Mouse (Mus musculus) hindbrain, embryonic 13.5 days (tissue): ENCODE data around the gene Tmem182. TPM values are rescaled to one million over a fixed set of nuclear protein-coding genes. Genes with fewer than 3 reads are reported as not detected.

Experiments
- ATAC-seq: fragments of 200-750 bp; cut with Nextera tagmentation; 2 replicates; pipeline ENCODE4 v1.8.0; 2017; ENCODE audit warnings: moderate TSS enrichment; ENCODE audit not compliant: low FRiP score
- H3K27ac ChIP-seq: fragments of 300-500 bp; sonication (generic); 2 replicates; pipeline ENCODE4 v1.5.1; 2015; ENCODE audit warnings: inconsistent platforms, mild to moderate bottlenecking, moderate library complexity
- H3K27me3 ChIP-seq: fragments of 300-500 bp; sonication (generic); 2 replicates; pipeline ENCODE4 v1.6.1; 2015; ENCODE audit warnings: mild to moderate bottlenecking, inconsistent platforms
- H3K36me3 ChIP-seq: fragments of 300-500 bp; sonication (generic); 2 replicates; pipeline ENCODE4 v1.6.1; 2015; ENCODE audit warnings: mild to moderate bottlenecking, inconsistent platforms
- H3K4me1 ChIP-seq: fragments of 300-500 bp; sonication (generic); replicated peaks from 2 replicates; pipeline ENCODE4 v1.6.1; 2015; ENCODE audit warnings: inconsistent platforms
- H3K4me2 ChIP-seq: fragments of 300-500 bp; sonication (generic); 2 replicates; pipeline ENCODE4 v1.6.1; 2015; ENCODE audit warnings: inconsistent platforms, mild to moderate bottlenecking, moderate library complexity
- H3K4me3 ChIP-seq: fragments of 300-500 bp; sonication (generic); 2 replicates; pipeline ENCODE4 v1.5.1; 2015; ENCODE audit warnings: mild to moderate bottlenecking, inconsistent platforms
- H3K9ac ChIP-seq: fragments of 300-500 bp; sonication (generic); 2 replicates; pipeline ENCODE4 v1.6.1; 2015; ENCODE audit warnings: mild to moderate bottlenecking, inconsistent platforms
- H3K9me3 ChIP-seq: fragments of 300-500 bp; sonication (generic); 2 replicates; pipeline ENCODE4 v1.6.1; 2016; ENCODE audit warnings: inconsistent platforms
- WGBS: fragments of 180-500 bp; shearing (Covaris S2); methylation state at CpG from one replicate; pipeline ENCODE4 v1.1.7; 2015; 5-methylcytosine and 5-hydroxymethylcytosine counted together
- polyA plus RNA-seq: library from polyadenylated mRNA; unstranded; fragments of >200 nt; fragmentation: Nextera tagmentation; extraction: Ambion mirVana; gene quantifications from 2 replicates; pipeline ENCODE4 v1.2.1, GENCODE M21; 2015

Tmem182 gene
- polyA plus RNA-seq, 1 experiment from 2014 or later: 0.12 TPM

- H3K9ac ChIP-seq: no peak overlapping the region
- no peaks in the 10 kb centered on the region for H3K4me1 ChIP-seq
- no peak for ATAC-seq
- no peaks in the 10 kb centered on the region for H3K36me3 ChIP-seq
- H3K9me3 ChIP-seq: no peaks in the 10 kb centered on the region
- 87% methylated on average over 12 of the region's 12 CpGs for WGBS
- H3K27ac ChIP-seq: no peak overlapping the region
- H3K4me3 ChIP-seq: no peak overlapping the region
- H3K27me3 ChIP-seq: no peaks in the 10 kb centered on the region
- H3K4me2 ChIP-seq: no peak overlapping the region
These were observed 1.3 kb upstream of the Tmem182 start for GRCm38 (mm10) chr1:40804118-40804517.

GRCm38 (mm10) chr1:40805891-40806290 lies 490 bp downstream of the Tmem182 start:
- H3K9ac ChIP-seq: no peak overlapping the region
- H3K4me2 ChIP-seq: no peak overlapping the region
- no peak overlapping the region for H3K4me3 ChIP-seq
- WGBS: 90% methylated on average over 11 of the region's 11 CpGs
- no peaks in the 10 kb centered on the region for H3K4me1 ChIP-seq
- ATAC-seq: no peak
- no peak overlapping the region for H3K27ac ChIP-seq
- H3K36me3 ChIP-seq: no peaks in the 10 kb centered on the region
- no peaks in the 10 kb centered on the region for H3K27me3 ChIP-seq
- H3K9me3 ChIP-seq: no peaks in the 10 kb centered on the region

- no peak for ATAC-seq
- 90% methylated on average over 3 of the region's 3 CpGs for WGBS
These were observed 3.2 kb downstream of the Tmem182 start for GRCm38 (mm10) chr1:40808643-40809042.

GRCm38 (mm10) chr1:40815071-40815845 lies 9.9 kb downstream of the Tmem182 start:
- 69% methylated on average over 16 of the region's 16 CpGs for WGBS
- H3K4me2 ChIP-seq: no peak overlapping the region
- ATAC-seq: no peak

More at GRCm38 (mm10) chr1:40808643-40809042, 3.2 kb downstream of the Tmem182 start:
- Histone ChIP-seq H3K4me2 (no peak overlapping the region), H3K9ac (no peak overlapping the region), H3K27me3 (no peaks in the 10 kb centered on the region), H3K9me3 (no peaks in the 10 kb centered on the region), H3K4me1 (no peaks in the 10 kb centered on the region), H3K36me3 (no peaks in the 10 kb centered on the region), H3K27ac (no peak overlapping the region), H3K4me3 (no peak overlapping the region)

GRCm38 (mm10) chr1:40824517-40824916 lies 19.1 kb downstream of the Tmem182 start:
- Histone ChIP-seq H3K27ac (no peak overlapping the region), H3K4me3 (no peak overlapping the region), H3K9ac (no peak overlapping the region), H3K9me3 (no peaks in the 10 kb centered on the region), H3K36me3 (no peaks in the 10 kb centered on the region), H3K4me1 (no peaks in the 10 kb centered on the region), H3K4me2 (no peak overlapping the region), H3K27me3 (no peaks in the 10 kb centered on the region)
- WGBS: 70% methylated on average over 4 of the region's 4 CpGs
- no peak for ATAC-seq

More at GRCm38 (mm10) chr1:40815071-40815845, 9.9 kb downstream of the Tmem182 start:
- H3K27me3 ChIP-seq: no peaks in the 10 kb centered on the region
- H3K9me3 ChIP-seq: no peaks in the 10 kb centered on the region
- H3K36me3 ChIP-seq: no peaks in the 10 kb centered on the region
- no peak overlapping the region for H3K9ac ChIP-seq
- no peak overlapping the region for H3K4me3 ChIP-seq
- no peaks in the 10 kb centered on the region for H3K4me1 ChIP-seq
- H3K27ac ChIP-seq: no peak overlapping the region

- Histone ChIP-seq H3K4me3 (no peak overlapping the region), H3K27me3 (no peaks in the 10 kb centered on the region), H3K9ac (no peak overlapping the region), H3K36me3 (no peaks in the 10 kb centered on the region), H3K9me3 (no peaks in the 10 kb centered on the region), H3K27ac (no peak overlapping the region), H3K4me2 (no peak overlapping the region), H3K4me1 (no peaks in the 10 kb centered on the region)
- WGBS: 73% methylated on average over 8 of the region's 8 CpGs
- ATAC-seq: no peak
These were observed 19.5 kb downstream of the Tmem182 start for GRCm38 (mm10) chr1:40824936-40825335.

- no peak overlapping the region for H3K4me2 ChIP-seq
- H3K36me3 ChIP-seq: no peaks in the 10 kb centered on the region
- H3K27ac ChIP-seq: no peak overlapping the region
- no peaks in the 10 kb centered on the region for H3K27me3 ChIP-seq
- H3K9ac ChIP-seq: no peak overlapping the region
- 81% methylated on average over 7 of the region's 7 CpGs for WGBS
- no peak for ATAC-seq
- no peak overlapping the region for H3K4me3 ChIP-seq
- H3K4me1 ChIP-seq: no peaks in the 10 kb centered on the region
- H3K9me3 ChIP-seq: no peaks in the 10 kb centered on the region
These were observed 20.4 kb downstream of the Tmem182 start for GRCm38 (mm10) chr1:40825826-40826225.

- ATAC-seq: no peak
- no peak overlapping the region for H3K9ac ChIP-seq
These were observed 24.0 kb downstream of the Tmem182 start for GRCm38 (mm10) chr1:40829213-40829914.

GRCm38 (mm10) chr1:40830712-40831507 lies 25.5 kb downstream of the Tmem182 start:
- no peak for ATAC-seq
- Histone ChIP-seq H3K9me3 (no peaks in the 10 kb centered on the region), H3K4me1 (no peaks in the 10 kb centered on the region), H3K27me3 (no peaks in the 10 kb centered on the region), H3K9ac (no peak overlapping the region), H3K4me3 (no peak overlapping the region), H3K4me2 (no peak overlapping the region), H3K36me3 (no peaks in the 10 kb centered on the region), H3K27ac (no peak overlapping the region)
- 93% methylated on average over 4 of the region's 4 CpGs for WGBS

More at GRCm38 (mm10) chr1:40829213-40829914, 24.0 kb downstream of the Tmem182 start:
- Histone ChIP-seq H3K4me2 (no peak overlapping the region), H3K4me1 (no peaks in the 10 kb centered on the region), H3K4me3 (no peak overlapping the region), H3K9me3 (no peaks in the 10 kb centered on the region), H3K27ac (no peak overlapping the region), H3K27me3 (no peaks in the 10 kb centered on the region), H3K36me3 (no peaks in the 10 kb centered on the region)
- WGBS: 77% methylated on average over 10 of the region's 10 CpGs

GRCm38 (mm10) chr1:40835468-40835867 lies 30.1 kb downstream of the Tmem182 start:
- WGBS: 93% methylated on average over 4 of the region's 4 CpGs
- no peak overlapping the region for H3K27ac ChIP-seq
- no peak for ATAC-seq
- no peaks in the 10 kb centered on the region for H3K9me3 ChIP-seq
- H3K4me1 ChIP-seq: no peaks in the 10 kb centered on the region
- no peaks in the 10 kb centered on the region for H3K27me3 ChIP-seq
- no peak overlapping the region for H3K4me2 ChIP-seq
- H3K9ac ChIP-seq: no peak overlapping the region
- no peaks in the 10 kb centered on the region for H3K36me3 ChIP-seq
- no peak overlapping the region for H3K4me3 ChIP-seq

- no peaks in the 10 kb centered on the region for H3K9me3 ChIP-seq
- no peak for ATAC-seq
- WGBS: 90% methylated on average over 8 of the region's 8 CpGs
- H3K4me3 ChIP-seq: no peak overlapping the region
- H3K27ac ChIP-seq: no peak overlapping the region
- H3K36me3 ChIP-seq: no peaks in the 10 kb centered on the region
- no peaks in the 10 kb centered on the region for H3K4me1 ChIP-seq
- H3K4me2 ChIP-seq: no peak overlapping the region
- H3K27me3 ChIP-seq: no peaks in the 10 kb centered on the region
- no peak overlapping the region for H3K9ac ChIP-seq
These were observed 35.2 kb downstream of the Tmem182 start for GRCm38 (mm10) chr1:40840605-40841004.

- no peak overlapping the region for H3K27ac ChIP-seq
- H3K4me2 ChIP-seq: no peak overlapping the region
- no peaks in the 10 kb centered on the region for H3K36me3 ChIP-seq
- no peaks in the 10 kb centered on the region for H3K9me3 ChIP-seq
- ATAC-seq: no peak
- H3K4me1 ChIP-seq: no peaks in the 10 kb centered on the region
- 83% methylated on average over 5 of the region's 5 CpGs for WGBS
- no peaks in the 10 kb centered on the region for H3K27me3 ChIP-seq
- H3K4me3 ChIP-seq: no peak overlapping the region
- no peak overlapping the region for H3K9ac ChIP-seq
These were observed 35.8 kb downstream of the Tmem182 start for GRCm38 (mm10) chr1:40841032-40841761.
